23 mouse cellular contexts compared by ENCODE assay signal in the genomic region with DNA sequence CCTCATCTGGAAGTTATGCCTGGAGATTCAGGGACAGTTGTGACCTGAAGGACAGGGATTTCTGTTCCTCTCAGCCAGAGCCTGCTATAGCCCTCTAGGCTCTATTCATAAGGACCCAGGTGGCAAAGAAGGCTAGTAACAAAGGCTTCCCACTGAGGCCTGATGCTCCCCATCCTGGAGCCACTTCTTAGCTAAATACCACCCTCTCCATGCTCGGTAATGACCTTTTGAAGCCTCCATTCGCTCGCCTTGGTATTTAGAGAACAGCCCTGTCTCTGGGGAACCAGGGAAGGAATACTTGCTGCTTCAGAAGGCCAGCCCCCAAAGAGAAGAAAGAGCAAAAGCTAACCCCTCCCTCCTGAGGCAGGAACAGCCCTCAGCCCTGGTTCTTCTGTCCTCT.
"Had no signal": no experiment of that assay in that cellular context is flagged by ENCODE, and none has a peak within 500 bp of the region (broad histone marks: within the 10 kb centered on the region; RNA-seq: fewer than 3 reads in every experiment).

No protein-coding gene starts in this region.

- H3K4me1 ChIP-seq: limb, embryonic 12.5 days; limb, embryonic 15.5 days; lung, embryonic 15.5 days; megakaryocyte, embryonic 14.5 days had no signal

- H3K4me2 ChIP-seq: kidney, embryonic 15.5 days; limb, embryonic 12.5 days; limb, embryonic 15.5 days; liver, embryonic 11.5 days; lung, embryonic 15.5 days; midbrain, embryonic 11.5 days had no signal

- H3K27me3 ChIP-seq: kidney, embryonic 15.5 days had no signal

- DNase-seq: kidney, adult 11 months; kidney, adult 8-10 months; kidney, postnatal 10 days; kidney, postnatal 36 days; left cerebral cortex, postnatal 4 days; liver, postnatal 0 days; lung, postnatal 10 days; lung, postnatal 36 days; right cerebral cortex, postnatal 14 days; right cerebral cortex, postnatal 4 days; thymus, adult 2 months; thymus, postnatal 14 days; thymus, postnatal 4 days had no signal

- H3K9me3 ChIP-seq: kidney, embryonic 15.5 days; limb, embryonic 12.5 days; limb, embryonic 15.5 days; lung, embryonic 15.5 days; megakaryocyte, embryonic 14.5 days had no signal

- H3K27ac ChIP-seq: kidney, embryonic 15.5 days; limb, embryonic 12.5 days; limb, embryonic 15.5 days; liver, embryonic 14.5 days; lung, embryonic 15.5 days; stomach, postnatal 0 days had no signal

- H3K9ac ChIP-seq: kidney, embryonic 15.5 days; limb, embryonic 12.5 days; limb, embryonic 15.5 days; liver, embryonic 14.5 days; liver, postnatal 0 days; lung, embryonic 15.5 days had no signal

- H3K36me3 ChIP-seq: kidney, embryonic 15.5 days; limb, embryonic 12.5 days; limb, embryonic 15.5 days; lung, embryonic 15.5 days had no signal

- ATAC-seq: liver, postnatal 0 days; midbrain, embryonic 16.5 days had no signal

- H3K4me3 ChIP-seq: kidney, embryonic 15.5 days; limb, embryonic 12.5 days; limb, embryonic 15.5 days; lung, embryonic 15.5 days; megakaryocyte, embryonic 14.5 days had no signal
